Mouse (Mus musculus) kidney, postnatal 10 days (tissue): ENCODE measurements around the gene Ttc7b.

ENCODE experiments used
- DNase-seq: peaks from one replicate; pipeline ENCODE4 v3.0.0; 2021; ENCODE audit warnings: mixed read lengths

Ttc7b gene

GRCm38 (mm10) chr12:100445686-100446085 is 74.9 kb downstream of the Ttc7b start:
- no peak for DNase-seq

GRCm38 (mm10) chr12:100445271-100445670 is 75.4 kb downstream of the Ttc7b start:
- no peak for DNase-seq

- DNase-seq: no peak
These were observed 75.9 kb downstream of the Ttc7b start for GRCm38 (mm10) chr12:100444671-100445165.

- DNase-seq: no peak
These were observed 77.2 kb downstream of the Ttc7b start for GRCm38 (mm10) chr12:100443452-100443851.

- DNase-seq: no peak
These were observed 79.0 kb downstream of the Ttc7b start for GRCm38 (mm10) chr12:100441609-100442008.

GRCm38 (mm10) chr12:100439883-100440282 is 80.7 kb downstream of the Ttc7b start:
- no peak for DNase-seq

- DNase-seq: peak; percentile 62
These were observed 81.4 kb downstream of the Ttc7b start for GRCm38 (mm10) chr12:100439145-100439755.

- no peak for DNase-seq
These were observed 82.1 kb downstream of the Ttc7b start for GRCm38 (mm10) chr12:100438509-100438908.

GRCm38 (mm10) chr12:100437862-100438261 is 82.8 kb downstream of the Ttc7b start:
- no peak for DNase-seq

- DNase-seq: no peak
These were observed 84.9 kb downstream of the Ttc7b start for GRCm38 (mm10) chr12:100435763-100436162.

- no peak for DNase-seq
These were observed 88.8 kb downstream of the Ttc7b start for GRCm38 (mm10) chr12:100431830-100432229.

- no peak for DNase-seq
These were observed 91.1 kb downstream of the Ttc7b start for GRCm38 (mm10) chr12:100429414-100430114.

GRCm38 (mm10) chr12:100428183-100428582 is 92.4 kb downstream of the Ttc7b start:
- DNase-seq: no peak

- no peak for DNase-seq
These were observed 94.4 kb downstream of the Ttc7b start for GRCm38 (mm10) chr12:100426212-100426611.

GRCm38 (mm10) chr12:100425028-100425427 is 95.6 kb downstream of the Ttc7b start:
- DNase-seq: no peak

- peak; percentile 69 for DNase-seq
These were observed 98.3 kb downstream of the Ttc7b start for GRCm38 (mm10) chr12:100422286-100422820.

GRCm38 (mm10) chr12:100421538-100421937 is 99.1 kb downstream of the Ttc7b start:
- peak; percentile 58 for DNase-seq

- DNase-seq: no peak
These were observed 99.7 kb downstream of the Ttc7b start for GRCm38 (mm10) chr12:100420903-100421302.

GRCm38 (mm10) chr12:100419946-100420874 is 100.4 kb downstream of the Ttc7b start:
- no peak for DNase-seq

- no peak for DNase-seq
These were observed 104.8 kb downstream of the Ttc7b start for GRCm38 (mm10) chr12:100415802-100416201.

GRCm38 (mm10) chr12:100414717-100415398 is 105.8 kb downstream of the Ttc7b start:
- DNase-seq: no peak

GRCm38 (mm10) chr12:100408714-100409113 is 111.9 kb downstream of the Ttc7b start:
- no peak for DNase-seq
